Mouse (Mus musculus) stomach, postnatal 0 days (tissue): ENCODE data around the gene B3gnt5. TPM values are rescaled to one million over a fixed set of nuclear protein-coding genes. Genes with fewer than 3 reads are reported as not detected.
A peak's percentile ranks its signal among the peaks of the same experiment; 100 is the strongest.
"Not testable (repeated sequence)": the region's sequence is repeated elsewhere in the genome, so short reads cannot be mapped to it uniquely, and the experiment has no call there.

Experiments
- ATAC-seq: fragments of 200-750 bp; cut with Nextera tagmentation; 2 replicates; pipeline ENCODE4 v1.8.0; 2017; ENCODE audit not compliant: low FRiP score, low TSS enrichment
- DNase-seq: peaks from one replicate; pipeline ENCODE4 v3.0.0-alpha.2; 2016; ENCODE audit warnings: low spot score
- H3K27ac ChIP-seq: fragments of 300-500 bp; sonication (generic); replicated peaks from 2 replicates; pipeline ENCODE4 v1.5.1; 2014; ENCODE audit warnings: mild to moderate bottlenecking, control low read depth
- H3K27me3 ChIP-seq: fragments of 300-500 bp; sonication (generic); 2 replicates; pipeline ENCODE4 v1.6.1; 2014; ENCODE audit warnings: low read length; ENCODE audit not compliant: control insufficient read depth, insufficient read depth
- H3K36me3 ChIP-seq: fragments of 300-500 bp; sonication (generic); 2 replicates; pipeline ENCODE4 v1.6.1; 2014; ENCODE audit warnings: low read length, mixed read lengths; ENCODE audit not compliant: control insufficient read depth, insufficient read depth
- H3K4me1 ChIP-seq: fragments of 300-500 bp; sonication (generic); replicated peaks from 2 replicates; pipeline ENCODE4 v1.6.1; 2014; ENCODE audit warnings: antibody characterized with exemption; ENCODE audit not compliant: control insufficient read depth, insufficient read depth
- H3K4me2 ChIP-seq: fragments of 300-500 bp; sonication (generic); replicated peaks from 2 replicates; pipeline ENCODE4 v1.6.1; 2014; ENCODE audit warnings: low read depth, mild to moderate bottlenecking, control low read depth, moderate library complexity
- H3K4me3 ChIP-seq: fragments of 300-500 bp; sonication (generic); 2 replicates; pipeline ENCODE4 v1.5.1; 2014; ENCODE audit warnings: low read depth, low read length, control low read depth
- H3K9ac ChIP-seq: fragments of 300-500 bp; sonication (generic); 2 replicates; pipeline ENCODE4 v1.6.1; 2014; ENCODE audit warnings: mild to moderate bottlenecking, low read length, control low read depth, mixed read lengths
- H3K9me3 ChIP-seq: fragments of 300-500 bp; sonication (generic); 2 replicates; pipeline ENCODE4 v1.6.1; 2016; ENCODE audit warnings: low read length; ENCODE audit not compliant: control insufficient read depth
- CTCF ChIP-seq: IDR thresholded peaks from 2 replicates; pipeline ENCODE4 v1.5.1; 2016; ENCODE audit warnings: antibody characterized with exemption, low read depth, mild to moderate bottlenecking, moderate library complexity
- EP300 ChIP-seq: optimal IDR thresholded peaks from 2 replicates; pipeline ENCODE3; 2016; ENCODE audit warnings: antibody characterized with exemption
- WGBS: fragments of 180-500 bp; shearing (Covaris S2); extraction: QIAGEN DNeasy Blood & Tissue Kit; methylation state at CpG from one replicate; pipeline ENCODE4 v1.1.7; 2014; 5-methylcytosine and 5-hydroxymethylcytosine counted together
- polyA plus RNA-seq: library from polyadenylated mRNA; unstranded; fragments of >200 nt; fragmentation: Nextera tagmentation; extraction: Ambion mirVana; gene quantifications from 2 replicates; pipeline ENCODE4 v1.2.1, GENCODE M21; 2015

Gene B3gnt5
- polyA plus RNA-seq, result 5.8 and 6.6 TPM in 2 replicates

DNA sequence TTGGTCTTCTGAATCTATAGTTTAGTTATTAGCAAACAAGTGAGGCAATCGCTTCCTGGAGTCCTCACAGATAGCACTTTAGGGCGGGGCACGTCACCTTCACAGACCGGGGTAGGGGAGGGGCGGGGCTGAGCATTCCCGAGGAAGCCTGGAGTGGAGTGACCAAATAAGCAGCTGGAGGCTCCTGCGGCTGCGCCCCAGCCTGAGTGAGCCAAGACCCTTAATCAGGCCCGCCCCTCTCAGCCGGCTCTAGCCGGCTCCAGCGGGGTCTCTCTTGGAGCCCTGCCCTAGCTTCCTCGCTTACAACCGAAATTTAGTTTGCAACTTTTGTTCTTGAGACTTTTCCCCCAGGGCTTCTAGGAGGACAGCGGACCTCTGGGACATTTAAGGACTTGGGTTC lies at the start of gene B3gnt5:
Gene B3gnt5, plus strand, starts transcription at position 135 of the 400 bp plus-strand sequence.
- Histone ChIP-seq H3K27me3 (no peaks in the 10 kb centered on the region), H3K4me2 (peak within 1 kb of the TSS; percentile 89), H3K9me3 (no peaks in the 10 kb centered on the region), H3K36me3 (no peaks in the 10 kb centered on the region), H3K9ac (peak within 1 kb of the TSS; percentile 73), H3K27ac (peak within 1 kb of the TSS; percentile 84), H3K4me3 (peak within 1 kb of the TSS; percentile 63), H3K4me1 (no peaks in the 10 kb centered on the region)
- TF ChIP-seq CTCF (no peak), EP300 (no peak)
- DNase-seq (peak; percentile 79), ATAC-seq (peak; percentile 95)
- WGBS, result under 1% methylated on average over 15 of the region's 15 CpGs

DNA sequence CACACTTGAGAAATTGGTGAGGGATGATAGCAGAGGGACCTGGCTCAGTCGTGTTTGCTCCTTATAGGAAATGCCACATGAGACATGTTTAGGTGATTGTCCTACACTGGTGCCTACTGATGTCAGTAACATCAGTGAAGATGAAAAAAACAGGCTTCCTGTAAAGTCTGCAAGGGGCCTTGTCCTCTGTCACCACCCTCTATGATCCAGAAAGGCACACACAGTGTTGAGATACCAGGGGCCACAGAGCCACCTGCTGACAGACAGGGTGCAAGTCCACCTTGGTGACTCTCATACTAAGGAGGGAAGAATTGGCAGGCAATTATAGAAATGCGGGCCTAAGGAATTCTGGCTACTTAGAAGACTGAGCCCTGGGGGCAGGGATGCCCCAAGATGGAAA lies 39.0 kb upstream of the B3gnt5 start:
- ATAC-seq, result no peak
- H3K4me3 ChIP-seq, result no peak overlapping the region

DNA sequence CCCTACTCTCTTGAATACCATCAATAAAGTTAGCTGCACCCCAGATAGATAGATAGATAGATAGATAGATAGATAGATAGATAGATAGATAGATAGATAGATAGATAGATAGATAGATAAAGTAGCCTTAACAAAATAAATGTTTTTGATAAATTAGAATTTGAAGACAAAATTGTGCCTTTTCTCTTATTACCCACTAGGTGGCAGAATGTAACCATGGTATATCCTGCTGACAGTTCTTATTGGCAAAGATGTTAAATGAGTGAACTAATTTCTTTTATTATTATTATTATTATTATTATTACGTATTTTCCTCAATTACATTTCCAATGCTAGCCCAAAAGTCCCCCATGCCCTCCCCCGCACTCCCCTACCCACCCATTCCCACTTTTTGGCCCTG lies 35.9 kb upstream of the B3gnt5 start:
- TF ChIP-seq CTCF, result peak; percentile 78
- DNase-seq, ATAC-seq: not testable (repeated sequence)

More for the DNA sequence above, 39.0 kb upstream of the B3gnt5 start:
- Histone ChIP-seq H3K4me2 (no peak overlapping the region), H3K27me3 (no peaks in the 10 kb centered on the region), H3K27ac (no peak overlapping the region), H3K4me1 (no peaks in the 10 kb centered on the region), H3K36me3 (no peaks in the 10 kb centered on the region), H3K9ac (no peak overlapping the region), H3K9me3 (no peaks in the 10 kb centered on the region)
- TF ChIP-seq CTCF (peak; percentile 17; the same call in 1 of the 2 replicates), EP300 (no peak)
- WGBS, result 46% methylated on average over 2 of the region's 2 CpGs
- no peak for DNase-seq

DNA sequence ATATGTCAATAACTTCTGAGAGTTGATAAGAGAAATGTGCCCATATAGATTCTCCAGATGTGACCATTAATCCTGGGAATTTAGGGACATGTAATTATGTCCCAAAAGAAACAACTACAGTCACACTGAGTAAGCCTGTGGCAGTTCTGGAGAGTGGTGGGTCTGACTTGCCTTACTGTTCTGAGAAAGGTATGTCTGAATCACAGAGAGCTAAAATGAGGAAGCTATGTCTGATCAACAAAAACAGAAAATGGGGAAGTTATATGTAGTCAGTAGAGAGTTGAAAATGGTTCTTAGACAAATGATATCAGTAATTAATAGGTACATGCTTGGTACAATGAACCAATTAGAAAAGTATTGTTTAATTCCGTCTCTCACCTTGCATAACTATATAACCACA lies 27.1 kb upstream of the B3gnt5 start:
- Histone ChIP-seq H3K4me3 (no peak overlapping the region), H3K27me3 (no peaks in the 10 kb centered on the region), H3K4me1 (no peaks in the 10 kb centered on the region), H3K9me3 (no peaks in the 10 kb centered on the region), H3K36me3 (no peaks in the 10 kb centered on the region), H3K27ac (no peak overlapping the region), H3K9ac (no peak overlapping the region), H3K4me2 (no peak overlapping the region)
- WGBS, result 91% methylated on average over 1 of the region's 1 CpGs
- TF ChIP-seq CTCF, result no peak
- TF ChIP-seq EP300, result no peak
- DNase-seq (no peak), ATAC-seq (no peak)

More for the DNA sequence above, 35.9 kb upstream of the B3gnt5 start:
- not testable (repeated sequence) for H3K27me3 ChIP-seq, H3K36me3 ChIP-seq, H3K27ac ChIP-seq, H3K9ac ChIP-seq, H3K4me3 ChIP-seq, H3K9me3 ChIP-seq, H3K4me2 ChIP-seq, H3K4me1 ChIP-seq
- 38% methylated on average over 2 of the region's 2 CpGs for WGBS

DNA sequence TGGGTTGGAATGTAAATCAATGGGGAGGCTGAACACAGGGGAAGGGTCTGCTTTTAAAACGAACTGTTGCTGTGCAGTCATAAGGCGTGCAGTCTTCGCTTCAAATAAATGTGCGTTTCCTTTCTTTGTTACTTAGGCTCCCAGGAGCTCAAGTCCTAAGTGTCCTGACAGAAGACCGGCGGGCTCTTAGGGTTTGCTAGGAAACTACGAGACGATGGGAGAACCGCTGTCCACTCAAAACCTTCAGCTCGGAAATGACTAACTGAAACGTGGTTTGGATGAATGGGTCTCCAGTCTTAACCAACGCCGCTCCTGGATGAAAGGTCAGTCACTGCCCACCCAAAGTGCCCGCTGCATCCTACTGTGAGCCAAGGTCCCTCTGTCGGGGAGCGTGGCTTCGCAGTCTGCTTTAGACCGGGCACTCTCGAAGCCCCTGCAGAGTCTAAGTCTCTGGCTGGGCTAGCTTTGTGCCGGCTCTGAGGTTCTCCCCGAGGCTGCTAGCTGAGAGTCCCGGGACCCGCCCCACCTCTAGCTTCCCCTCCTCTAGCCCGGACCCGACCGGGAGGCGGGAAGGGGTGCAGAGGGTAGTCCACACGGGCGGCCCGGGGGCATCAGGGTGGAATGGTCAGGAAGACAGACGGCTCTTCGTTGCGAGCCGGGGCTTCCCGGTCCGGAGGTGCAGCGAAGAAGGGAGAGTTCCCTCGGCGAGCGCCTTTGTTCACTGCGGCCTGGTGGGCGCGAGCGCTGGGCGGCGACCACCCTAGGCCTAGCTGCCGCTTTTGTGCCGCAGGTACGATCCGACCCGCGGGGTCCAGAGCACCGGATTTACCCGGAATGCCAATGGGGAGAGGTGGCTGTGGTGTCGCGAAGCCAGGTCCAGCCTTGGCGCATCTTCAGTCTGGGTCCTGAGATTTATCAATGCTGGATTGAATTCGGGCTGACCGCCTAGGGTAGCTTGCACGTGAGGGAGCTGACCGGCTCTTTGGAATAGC lies 793 bp downstream of the B3gnt5 start:
- Histone ChIP-seq H3K36me3 (no peaks in the 10 kb centered on the region), H3K4me3 (peak overlapping the region; percentile 63), H3K4me2 (peak overlapping the region; percentile 89), H3K27me3 (no peaks in the 10 kb centered on the region), H3K4me1 (no peaks in the 10 kb centered on the region), H3K27ac (peak overlapping the region; percentile 84), H3K9me3 (no peaks in the 10 kb centered on the region), H3K9ac (peak overlapping the region; percentile 73)
- ATAC-seq, result peak; percentile 54
- no peak for TF ChIP-seq CTCF
- TF ChIP-seq EP300, result no peak
- WGBS, result under 1% methylated on average over 61 of the region's 61 CpGs
- DNase-seq, result peak; percentile 31

DNA sequence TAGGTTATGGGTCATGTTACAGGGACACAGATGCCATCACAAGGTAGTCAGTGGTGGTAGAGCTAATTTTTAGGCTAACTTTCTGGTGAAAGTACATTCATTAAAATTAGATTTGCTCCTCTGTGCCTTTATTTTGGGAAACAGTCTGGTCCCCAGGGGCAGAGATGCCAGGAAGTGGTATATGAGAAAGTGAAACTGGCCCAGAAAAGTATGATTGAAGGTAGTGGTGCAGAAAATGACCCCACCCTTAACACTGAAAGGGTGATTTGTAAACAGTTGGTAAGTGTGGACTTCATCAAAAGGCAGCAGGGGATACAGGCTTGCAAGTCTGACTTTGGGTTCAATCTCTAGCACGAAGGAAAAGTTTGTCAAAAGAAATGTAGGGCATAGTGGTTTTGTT lies 1.7 kb downstream of the B3gnt5 start:
- peak overlapping the region; percentile 32; the same call in 1 of the 2 replicates for H3K9ac ChIP-seq
- DNase-seq (no peak), ATAC-seq (no peak)
- H3K9me3 ChIP-seq, result no peaks in the 10 kb centered on the region
- H3K4me3 ChIP-seq, result peak overlapping the region; percentile 63
- WGBS, result 58% methylated on average over 1 of the region's 1 CpGs
- TF ChIP-seq EP300, result no peak
- TF ChIP-seq CTCF, result no peak
- no peaks in the 10 kb centered on the region for H3K36me3 ChIP-seq
- no peaks in the 10 kb centered on the region for H3K27me3 ChIP-seq
- H3K4me2 ChIP-seq, result peak overlapping the region; percentile 89
- no peaks in the 10 kb centered on the region for H3K4me1 ChIP-seq
- no peak overlapping the region for H3K27ac ChIP-seq
